Mouse (Mus musculus): ENCODE measurements around the gene Olfr60. TPM values are rescaled to one million over a fixed set of nuclear protein-coding genes. Genes with fewer than 3 reads are reported as not detected.

Gene Olfr60
- polyA plus RNA-seq, 1 experiment from 2014 or later, result not detected

DNA sequence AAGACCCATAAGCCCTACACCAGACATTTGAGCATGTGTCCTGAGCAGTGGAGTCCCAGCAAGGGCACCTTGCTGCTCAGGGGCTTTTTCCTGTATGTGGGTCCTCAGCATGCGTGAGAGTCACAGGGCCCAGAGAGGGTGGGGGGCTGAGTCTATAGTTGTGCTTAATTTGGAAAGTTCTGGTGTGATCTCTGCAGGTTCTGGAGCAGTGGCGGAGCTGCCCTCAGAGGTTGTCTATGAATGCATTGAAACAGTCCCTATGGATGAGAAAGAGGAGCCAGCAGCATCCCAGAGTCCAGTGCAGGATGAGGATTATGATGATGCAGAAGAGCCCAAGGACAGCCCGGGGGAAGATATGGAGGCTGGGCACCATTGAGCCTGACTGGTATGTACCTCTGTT is 62.1 kb downstream of the Olfr60 start:
- Histone ChIP-seq H3K4me2 (ENCODE audit: low read depth, low read length) (no peak overlapping the region), H3K4me1 (ENCODE audit: control insufficient read depth, insufficient read depth, low read length) (no peaks in the 10 kb centered on the region), H3K9me3 (ENCODE audit: control insufficient read depth, low read length) (no peaks in the 10 kb centered on the region), H3K4me3 (ENCODE audit: low read length) (no peak overlapping the region), H3K9ac (ENCODE audit: low read depth, low read length) (no peak overlapping the region), H3K36me3 (ENCODE audit: control insufficient read depth, insufficient read depth, low read length) (no peaks in the 10 kb centered on the region), H3K27ac (ENCODE audit: low read length) (no peak overlapping the region), H3K27me3 (replicated peaks; ENCODE audit: control insufficient read depth, insufficient read depth, low read length) (no peaks in the 10 kb centered on the region)
- ATAC-seq, result no peak
- WGBS, result 90% methylated on average over 3 of the region's 3 CpGs

DNA sequence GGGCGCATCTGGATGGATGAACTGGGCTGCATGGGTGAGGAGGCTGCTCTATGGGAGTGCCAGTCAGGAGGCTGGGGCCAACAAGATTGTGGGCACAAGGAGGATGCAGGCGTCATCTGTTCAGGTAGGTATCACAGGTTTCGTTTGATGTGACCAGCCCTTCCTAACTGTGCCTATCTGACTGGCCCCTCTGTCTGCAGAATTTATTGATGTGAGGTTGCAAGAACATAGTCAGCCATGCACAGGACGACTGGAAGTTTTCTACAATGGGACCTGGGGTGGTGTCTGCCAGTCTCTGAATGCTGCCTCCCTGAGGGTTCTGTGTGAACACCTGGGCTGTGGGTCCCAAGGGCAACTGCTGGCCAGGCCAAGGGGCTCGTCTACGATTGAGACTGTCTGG is 64.6 kb downstream of the Olfr60 start:
- no peak overlapping the region for H3K27ac ChIP-seq (ENCODE audit: low read length)
- no peak for ATAC-seq
- no peaks in the 10 kb centered on the region for H3K4me1 ChIP-seq (ENCODE audit: control insufficient read depth, insufficient read depth, low read length)
- H3K36me3 ChIP-seq (ENCODE audit: control insufficient read depth, insufficient read depth, low read length), result no peaks in the 10 kb centered on the region
- 73% methylated on average over 6 of the region's 6 CpGs for WGBS
- H3K9ac ChIP-seq (ENCODE audit: low read depth, low read length), result no peak overlapping the region
- H3K27me3 ChIP-seq (replicated peaks; ENCODE audit: control insufficient read depth, insufficient read depth, low read length), result no peaks in the 10 kb centered on the region
- H3K4me3 ChIP-seq (ENCODE audit: low read length), result no peak overlapping the region
- no peaks in the 10 kb centered on the region for H3K9me3 ChIP-seq (ENCODE audit: control insufficient read depth, low read length)
- H3K4me2 ChIP-seq (ENCODE audit: low read depth, low read length), result no peak overlapping the region

DNA sequence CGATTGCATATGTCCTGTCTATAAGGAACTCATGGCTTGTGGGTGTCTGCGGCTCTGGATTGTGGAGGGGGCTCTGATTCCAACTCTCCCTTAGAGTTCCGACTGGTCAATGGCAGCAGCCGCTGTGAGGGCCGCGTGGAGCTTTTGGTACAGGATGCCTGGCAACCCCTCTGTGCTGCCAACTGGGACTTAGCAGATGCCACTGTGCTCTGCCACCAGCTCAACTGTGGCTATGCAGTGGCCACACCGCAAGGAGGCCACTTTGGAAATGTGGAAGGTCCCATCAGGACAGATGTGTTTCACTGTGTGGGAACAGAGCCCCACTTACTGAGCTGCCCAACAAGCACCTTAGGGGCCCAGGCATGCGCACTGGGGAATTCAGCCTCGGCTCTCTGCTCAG is 65.7 kb downstream of the Olfr60 start:
- no peak overlapping the region for H3K9ac ChIP-seq (ENCODE audit: low read depth, low read length)
- no peak overlapping the region for H3K4me3 ChIP-seq (ENCODE audit: low read length)
- H3K27ac ChIP-seq (ENCODE audit: low read length), result no peak overlapping the region
- H3K27me3 ChIP-seq (replicated peaks; ENCODE audit: control insufficient read depth, insufficient read depth, low read length), result no peaks in the 10 kb centered on the region
- ATAC-seq, result no peak
- H3K9me3 ChIP-seq (ENCODE audit: control insufficient read depth, low read length), result no peaks in the 10 kb centered on the region
- H3K4me2 ChIP-seq (ENCODE audit: low read depth, low read length), result no peak overlapping the region
- H3K36me3 ChIP-seq (ENCODE audit: control insufficient read depth, insufficient read depth, low read length), result no peaks in the 10 kb centered on the region
- WGBS, result 85% methylated on average over 9 of the region's 9 CpGs
- no peaks in the 10 kb centered on the region for H3K4me1 ChIP-seq (ENCODE audit: control insufficient read depth, insufficient read depth, low read length)

Other genes starting within 250 kb of the Olfr60 start
- 38.6 and 41.0 TPM in 2 replicates for gene Paox, start 245.9 kb downstream of the Olfr60 start, polyA plus RNA-seq (2015; fragmentation: Nextera tagmentation; extraction: Ambion mirVana)
- gene Echs1, start 245.2 kb downstream of the Olfr60 start, polyA plus RNA-seq (2015; fragmentation: Nextera tagmentation; extraction: Ambion mirVana), result 216 and 217 TPM in 2 replicates
- gene Mtg1, start 224.1 kb downstream of the Olfr60 start, polyA plus RNA-seq (2015; fragmentation: Nextera tagmentation; extraction: Ambion mirVana), result 31.1 and 33.3 TPM in 2 replicates
- gene Sprn, start 206.8 kb downstream of the Olfr60 start, polyA plus RNA-seq (2015; fragmentation: Nextera tagmentation; extraction: Ambion mirVana), result 0.89 and 1.4 TPM in 2 replicates
- not detected in 2 replicates for gene Olfr522, start 196.9 kb downstream of the Olfr60 start, polyA plus RNA-seq (2015; fragmentation: Nextera tagmentation; extraction: Ambion mirVana)
- not detected in 2 replicates for gene Olfr523, start 188.5 kb downstream of the Olfr60 start, polyA plus RNA-seq (2015; fragmentation: Nextera tagmentation; extraction: Ambion mirVana)
- gene Olfr524, start 155.7 kb downstream of the Olfr60 start, polyA plus RNA-seq (2015; fragmentation: Nextera tagmentation; extraction: Ambion mirVana), result not detected in 2 replicates
- 0.21 and 0.37 TPM in 2 replicates for gene Cd163l1, start 143.4 kb downstream of the Olfr60 start, polyA plus RNA-seq (2015; fragmentation: Nextera tagmentation; extraction: Ambion mirVana)
- gene 5830411N06Rik, start 114.4 kb downstream of the Olfr60 start, polyA plus RNA-seq (2015; fragmentation: Nextera tagmentation; extraction: Ambion mirVana), result not detected in 2 replicates
- not detected in 2 replicates for gene Olfr525, start 40.8 kb downstream of the Olfr60 start, polyA plus RNA-seq (2015; fragmentation: Nextera tagmentation; extraction: Ambion mirVana)
- not detected in 2 replicates for gene Olfr527, start 27.7 kb downstream of the Olfr60 start, polyA plus RNA-seq (2015; fragmentation: Nextera tagmentation; extraction: Ambion mirVana)
- gene Olfr530, start 14.7 kb upstream of the Olfr60 start, polyA plus RNA-seq (2015; fragmentation: Nextera tagmentation; extraction: Ambion mirVana), result not detected in 2 replicates
- gene Olfr531, start 41.2 kb upstream of the Olfr60 start, polyA plus RNA-seq (2015; fragmentation: Nextera tagmentation; extraction: Ambion mirVana), result not detected in 2 replicates
- not detected in 2 replicates for gene Olfr532, start 60.0 kb upstream of the Olfr60 start, polyA plus RNA-seq (2015; fragmentation: Nextera tagmentation; extraction: Ambion mirVana)
- gene Olfr533, start 101.7 kb upstream of the Olfr60 start, polyA plus RNA-seq (2015; fragmentation: Nextera tagmentation; extraction: Ambion mirVana), result not detected in 2 replicates
- gene Olfr535, start 122.5 kb upstream of the Olfr60 start, polyA plus RNA-seq (2015; fragmentation: Nextera tagmentation; extraction: Ambion mirVana), result not detected in 2 replicates
- gene Olfr536, start 145.7 kb upstream of the Olfr60 start, polyA plus RNA-seq (2015; fragmentation: Nextera tagmentation; extraction: Ambion mirVana), result not detected in 2 replicates
- gene Olfr538, start 206.2 kb upstream of the Olfr60 start, polyA plus RNA-seq (2015; fragmentation: Nextera tagmentation; extraction: Ambion mirVana), result not detected in 2 replicates
- not detected in 2 replicates for gene Olfr46, start 239.6 kb upstream of the Olfr60 start, polyA plus RNA-seq (2015; fragmentation: Nextera tagmentation; extraction: Ambion mirVana)